Mouse (Mus musculus) bone marrow, adult 2 months (tissue): ENCODE measurements around the gene Ndufa11.

Experiments
- CTCF ChIP-seq: fragments of 200-500 bp; IDR thresholded peaks from 2 replicates; pipeline ENCODE4 v1.5.1; 2011; ENCODE audit warnings: low read length, control low read depth; ENCODE audit not compliant: control insufficient read depth, insufficient read depth
- POLR2A ChIP-seq: fragments of 200-500 bp; IDR thresholded peaks from 2 replicates; pipeline ENCODE4 v1.6.1; 2011; ENCODE audit warnings: low read depth, mild to moderate bottlenecking, control low read depth, low read length, borderline replicate concordance; ENCODE audit not compliant: control insufficient read depth

DNA sequence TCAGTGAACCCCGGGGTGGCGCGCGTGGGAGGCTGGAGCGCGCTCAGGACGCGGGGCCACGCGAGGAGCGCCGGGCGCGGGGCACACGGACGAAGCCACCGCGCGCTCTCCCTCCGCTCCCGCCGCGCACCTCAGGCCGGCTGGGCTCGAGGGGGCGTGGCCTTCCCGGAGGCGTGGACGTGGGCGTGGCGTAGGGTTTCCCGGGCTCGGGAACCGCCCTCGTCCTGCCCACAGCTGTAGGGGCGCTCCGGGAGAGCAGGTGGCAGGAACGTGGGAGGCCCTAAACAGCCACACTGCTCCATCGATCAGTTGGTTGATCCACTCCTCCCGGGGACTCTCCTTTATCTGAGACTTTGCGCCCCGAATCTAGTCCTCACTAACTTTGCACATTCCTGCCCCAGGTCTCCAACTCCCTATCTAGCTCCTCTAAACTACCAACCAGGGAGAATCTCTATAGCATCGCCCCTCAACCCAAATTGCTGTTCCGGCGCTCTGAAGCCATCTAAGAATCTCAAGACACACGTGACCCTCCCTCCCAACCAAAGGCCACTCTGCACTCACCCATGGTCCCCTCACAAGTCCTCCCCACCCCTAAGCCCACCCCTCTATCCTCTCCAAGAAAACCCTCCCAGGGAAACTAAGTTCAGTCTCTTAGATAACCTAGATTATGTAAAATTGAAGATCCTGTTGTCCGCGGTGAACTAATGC, 40.0 kb downstream of the Ndufa11 start, which contains the start of gene Nrtn:
- TF ChIP-seq CTCF = no peak
- TF ChIP-seq POLR2A = no peak
